Comparison of ENCODE assay signal across 29 mouse cellular contexts in the genomic region with DNA sequence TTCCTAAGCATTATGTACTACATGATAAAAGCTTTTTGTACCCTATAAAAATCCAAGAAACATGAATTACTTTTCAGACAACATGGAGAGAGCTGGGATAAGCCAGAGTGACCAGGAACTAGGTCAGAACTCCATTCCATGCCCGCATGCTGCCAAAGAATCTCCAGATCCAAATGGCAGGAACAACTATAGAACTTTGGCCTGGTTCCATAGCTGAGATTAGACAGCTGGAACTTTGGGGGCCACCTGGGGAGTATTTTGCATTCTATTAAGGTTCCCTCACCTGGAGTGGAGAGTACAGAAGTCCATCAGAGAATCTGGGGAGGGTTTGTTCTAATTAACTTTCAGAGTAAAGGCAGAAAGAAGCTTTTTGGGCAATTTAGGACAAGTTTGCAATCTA.
DNase-seq lines count a peak whose midpoint lies in the region; ATAC-seq lines count a peak whose summit lies in the region.
"Had no signal": no experiment of that assay in that cellular context is flagged by ENCODE, and none has a peak within 500 bp of the region (broad histone marks: within the 10 kb centered on the region; RNA-seq: fewer than 3 reads in every experiment).

No protein-coding gene starts in this region.

- no peaks in the 10 kb centered on the region for H3K4me1 ChIP-seq in forebrain, embryonic 13.5 days
- H3K4me1 ChIP-seq: embryonic facial prominence, embryonic 10.5 days; embryonic facial prominence, embryonic 13.5 days; heart, embryonic 10.5 days; heart, embryonic 13.5 days; hindbrain, embryonic 12.5 days; hindbrain, embryonic 15.5 days had no signal

- no peaks in the 10 kb centered on the region for H3K36me3 ChIP-seq in forebrain, embryonic 13.5 days (ENCODE audit: poor library complexity, severe bottlenecking)
- H3K36me3 ChIP-seq: embryonic facial prominence, embryonic 10.5 days; embryonic facial prominence, embryonic 13.5 days; G1E; heart, embryonic 10.5 days; heart, embryonic 13.5 days; hindbrain, embryonic 12.5 days; hindbrain, embryonic 15.5 days had no signal

- H3K9ac ChIP-seq in forebrain, embryonic 13.5 days: no peak overlapping the region
- H3K9ac ChIP-seq: embryonic facial prominence, embryonic 13.5 days; forebrain, postnatal 0 days; heart, embryonic 13.5 days; hindbrain, embryonic 12.5 days; hindbrain, embryonic 15.5 days had no signal

- H3K9me3 ChIP-seq in forebrain, embryonic 13.5 days (replicated peaks): no peaks in the 10 kb centered on the region
- H3K9me3 ChIP-seq: embryonic facial prominence, embryonic 10.5 days; embryonic facial prominence, embryonic 13.5 days; heart, embryonic 10.5 days; heart, embryonic 13.5 days; hindbrain, embryonic 12.5 days; hindbrain, embryonic 15.5 days had no signal

- no peak overlapping the region for H3K4me2 ChIP-seq in forebrain, embryonic 13.5 days
- H3K4me2 ChIP-seq: embryonic facial prominence, embryonic 13.5 days; heart, embryonic 13.5 days; hindbrain, embryonic 12.5 days; hindbrain, embryonic 15.5 days had no signal

- no peak overlapping the region for H3K4me3 ChIP-seq in forebrain, embryonic 13.5 days
- H3K4me3 ChIP-seq: embryonic facial prominence, embryonic 10.5 days; embryonic facial prominence, embryonic 13.5 days; erythroblast, embryonic 14.5 days; gastrocnemius, adult 2 months; heart, adult 2 months; heart, embryonic 10.5 days; heart, embryonic 13.5 days; hindbrain, embryonic 12.5 days; hindbrain, embryonic 15.5 days had no signal

- WGBS in forebrain, embryonic 13.5 days: 70% methylated on average over 1 of the region's 1 CpGs

- no peaks in the 10 kb centered on the region for H3K27me3 ChIP-seq in forebrain, embryonic 13.5 days
- H3K27me3 ChIP-seq: CH12.LX; embryonic facial prominence, embryonic 13.5 days; heart, embryonic 13.5 days; hindbrain, embryonic 12.5 days; hindbrain, embryonic 15.5 days; Patski had no signal

- no peak for ATAC-seq in forebrain, embryonic 13.5 days
- ATAC-seq: forebrain, embryonic 14.5 days; forebrain, postnatal 0 days; intestine, postnatal 0 days; Patski had no signal

- no peak overlapping the region for H3K27ac ChIP-seq in forebrain, embryonic 13.5 days
- H3K27ac ChIP-seq: embryonic facial prominence, embryonic 10.5 days; embryonic facial prominence, embryonic 13.5 days; gastrocnemius, adult 2 months; heart, adult 2 months; heart, embryonic 10.5 days; heart, embryonic 13.5 days; hindbrain, embryonic 12.5 days; hindbrain, embryonic 15.5 days had no signal

- peak; percentile 16 for DNase-seq in cerebellum, adult 11-12 months
- DNase-seq in cerebellum, postnatal 4 days (ENCODE audit: low spot score in 2 of 2): no peak
- peak; percentile 3 for DNase-seq in cerebellum, adult 8-10 months
- DNase-seq in cerebellum, postnatal 10 days: peak; percentile 54 to 63
- peak; percentile 35 to 41 for DNase-seq in cerebellum, postnatal 36 days
- no peak for DNase-seq in lung, postnatal 36 days
- no peak for DNase-seq in heart, adult 18-20 months
- DNase-seq: adrenal gland, postnatal 10 days; adrenal gland, postnatal 36 days; B cell, adult 2 months; embryo, embryonic 11 days; forebrain, postnatal 0 days; gastrocnemius, adult 2 months; gastrocnemius, postnatal 25 days; heart, adult 2 months; kidney, adult 2 months had no signal

Comparison
In these comparisons a context has a peak if more than half of its experiments do, and no peak if none do; other contexts are left out.
1. DNase-seq: peak in cerebellum, adult 11-12 months (single experiment), cerebellum, adult 8-10 months (single experiment), cerebellum, postnatal 10 days (2 of 2) and cerebellum, postnatal 36 days (2 of 2); none in cerebellum, postnatal 4 days (0 of 2), lung, postnatal 36 days (single experiment) and heart, adult 18-20 months (0 of 2).